Mouse (Mus musculus): ENCODE results near the gene Cldn2. TPM values are rescaled to one million over a fixed set of nuclear protein-coding genes. Genes with fewer than 3 reads are reported as not detected.
"Not testable (repeated sequence)": the region's sequence is repeated elsewhere in the genome, so short reads cannot be mapped to it uniquely, and the experiment has no call there.

The Cldn2 gene
- 0.04 TPM in 1 of 2 replicates, not detected in the other for polyA plus RNA-seq (2012; rRNA removed)

DNA sequence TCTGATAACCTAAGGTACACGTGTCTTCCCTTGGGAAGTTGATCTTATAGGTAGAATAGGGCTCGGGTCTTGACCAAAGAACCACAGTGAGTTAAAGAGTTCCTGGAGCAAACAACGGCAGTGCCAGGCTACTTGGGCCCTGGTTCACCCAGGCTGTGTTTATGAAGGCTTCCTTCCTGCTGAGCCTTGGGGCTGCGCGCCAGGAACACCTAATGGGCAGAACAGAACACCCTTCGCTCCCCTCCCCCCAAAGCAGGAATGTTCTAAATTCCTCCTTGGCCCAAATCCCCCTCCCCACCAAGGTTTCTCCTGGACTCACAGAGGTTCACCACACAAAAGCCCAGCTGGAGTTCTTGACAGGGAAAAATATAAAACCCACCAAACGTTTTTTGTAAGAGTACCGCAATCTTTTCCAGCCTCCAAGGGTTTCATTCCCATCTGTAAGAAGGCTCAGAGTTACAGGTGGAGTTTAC lies at the start of gene Cldn2:
Gene Cldn2 (plus strand): TSS at position 423 of the 473 bp plus-strand sequence.
- Histone ChIP-seq H3K27me3 (ENCODE audit: control insufficient read depth, insufficient read depth, low read length) (no peaks in the 10 kb centered on the region), H3K27ac (ENCODE audit: insufficient read depth, low read length) (no peak within 1 kb of the TSS), H3K4me1 (ENCODE audit: control insufficient read depth, insufficient read depth, insufficient read length) (no peaks in the 10 kb centered on the region), H3K36me3 (ENCODE audit: control insufficient read depth, insufficient read depth, low read length) (no peaks in the 10 kb centered on the region), H3K4me3 (ENCODE audit: extremely low read depth, insufficient read depth, insufficient read length) (no peak within 1 kb of the TSS)
- TF ChIP-seq POLR2A (IDR thresholded peaks at IDR 0.05; ENCODE audit: low read depth, low read length) (no peak), CTCF (IDR thresholded peaks at IDR 0.05; ENCODE audit: extremely low read depth, insufficient read depth, insufficient read length, insufficient replicate concordance) (no peak)
- no peak for DNase-seq (ENCODE audit: low read depth in 1 of 2, low spot score in 2 of 2)
- WGBS, result 79% methylated on average over 8 of the region's 8 CpGs

DNA sequence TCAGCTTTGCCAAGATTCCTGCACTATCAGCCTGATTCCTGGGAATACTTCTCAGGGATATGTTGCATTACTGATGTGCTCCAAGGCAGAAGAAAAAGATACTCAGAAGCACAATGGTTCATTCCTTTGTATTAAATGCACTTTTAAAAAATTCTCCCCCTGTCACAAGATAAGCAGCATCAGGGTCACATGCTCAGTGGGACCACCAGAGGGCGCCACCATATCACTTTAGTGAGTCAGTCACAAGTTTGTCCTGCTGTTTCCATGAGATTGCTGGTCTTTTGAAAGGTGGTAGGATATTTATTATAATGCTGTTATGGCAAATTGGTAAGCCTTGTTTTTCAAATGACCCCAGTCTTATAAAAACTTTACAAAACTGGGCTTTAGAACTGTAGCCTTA lies 48.8 kb upstream of the Cldn2 start:
- Histone ChIP-seq H3K4me1 (ENCODE audit: control insufficient read depth, insufficient read depth, insufficient read length) (no peaks in the 10 kb centered on the region), H3K36me3 (ENCODE audit: control insufficient read depth, insufficient read depth, low read length) (no peaks in the 10 kb centered on the region), H3K4me3 (ENCODE audit: extremely low read depth, insufficient read depth, insufficient read length) (no peak overlapping the region), H3K27ac (ENCODE audit: insufficient read depth, low read length) (no peak overlapping the region), H3K27me3 (ENCODE audit: control insufficient read depth, insufficient read depth, low read length) (no peaks in the 10 kb centered on the region)
- peak in 1 of 2 experiments; percentile 16 for DNase-seq (ENCODE audit: low read depth in 1 of 2, low spot score in 2 of 2)
- 0% methylated on average over 1 of the region's 1 CpGs for WGBS
- TF ChIP-seq CTCF (IDR thresholded peaks at IDR 0.05; ENCODE audit: extremely low read depth, insufficient read depth, insufficient read length, insufficient replicate concordance) (peak; percentile 31; the same call in 1 of the 2 replicates), POLR2A (IDR thresholded peaks at IDR 0.05; ENCODE audit: low read depth, low read length) (no peak)

DNA sequence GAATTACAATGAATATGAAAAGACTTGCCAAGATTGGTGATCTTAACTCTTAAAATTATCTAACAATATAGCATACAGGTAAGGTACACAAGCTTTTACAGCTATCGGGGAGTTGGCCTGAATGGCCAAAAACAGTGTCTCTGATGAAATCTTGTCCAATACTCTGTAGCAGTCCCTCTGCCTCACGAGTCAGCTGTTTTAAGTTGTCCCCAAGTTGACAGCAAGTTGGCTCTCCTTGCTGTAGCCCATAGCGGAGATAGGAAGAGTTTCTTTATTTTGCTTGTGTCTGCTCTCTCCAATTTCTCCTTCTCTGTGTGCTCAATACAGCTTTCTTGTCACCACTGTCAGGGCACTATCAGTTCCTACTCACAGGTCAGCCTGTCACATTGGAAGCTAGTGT lies 42.0 kb upstream of the Cldn2 start:
- WGBS, result 75% methylated on average over 3 of the region's 3 CpGs
- H3K27me3 ChIP-seq (ENCODE audit: control insufficient read depth, insufficient read depth, low read length); H3K4me3 ChIP-seq (ENCODE audit: extremely low read depth, insufficient read depth, insufficient read length); H3K4me1 ChIP-seq (ENCODE audit: control insufficient read depth, insufficient read depth, insufficient read length); DNase-seq (ENCODE audit: low read depth in 1 of 2, low spot score in 2 of 2); H3K36me3 ChIP-seq (ENCODE audit: control insufficient read depth, insufficient read depth, low read length); H3K27ac ChIP-seq (ENCODE audit: insufficient read depth, low read length): not testable (repeated sequence)

DNA sequence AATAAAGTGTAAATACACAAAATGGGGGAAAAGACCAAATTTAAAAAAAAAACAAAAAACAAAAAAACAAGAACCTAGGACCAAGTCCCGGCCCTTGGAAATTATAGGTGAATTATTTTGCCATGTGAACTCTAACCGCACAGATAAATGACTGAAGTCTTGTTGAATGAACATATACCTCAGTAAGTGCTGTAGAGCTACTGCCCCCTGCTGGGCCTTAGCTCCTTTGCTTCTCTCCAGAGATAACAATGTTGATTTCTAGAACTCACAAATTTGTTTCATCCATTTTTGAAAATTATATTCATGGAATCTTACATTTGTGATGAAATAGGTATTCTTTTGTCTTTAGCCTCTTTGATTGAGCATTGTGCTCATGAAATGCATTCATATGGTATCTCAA lies 38.1 kb upstream of the Cldn2 start:
- H3K27me3 ChIP-seq (ENCODE audit: control insufficient read depth, insufficient read depth, low read length), result no peaks in the 10 kb centered on the region
- H3K27ac ChIP-seq (ENCODE audit: insufficient read depth, low read length), result no peak overlapping the region
- no peak for DNase-seq (ENCODE audit: low read depth in 1 of 2, low spot score in 2 of 2)
- no peaks in the 10 kb centered on the region for H3K4me1 ChIP-seq (ENCODE audit: control insufficient read depth, insufficient read depth, insufficient read length)
- WGBS, result 81% methylated on average over 2 of the region's 2 CpGs
- no peaks in the 10 kb centered on the region for H3K36me3 ChIP-seq (ENCODE audit: control insufficient read depth, insufficient read depth, low read length)
- H3K4me3 ChIP-seq (ENCODE audit: extremely low read depth, insufficient read depth, insufficient read length), result no peak overlapping the region
- TF ChIP-seq POLR2A (IDR thresholded peaks at IDR 0.05; ENCODE audit: low read depth, low read length), result no peak
- TF ChIP-seq CTCF (IDR thresholded peaks at IDR 0.05; ENCODE audit: extremely low read depth, insufficient read depth, insufficient read length, insufficient replicate concordance), result 0 out of 2 replicates have a peak, but pooled peaks have one; percentile 10

DNA sequence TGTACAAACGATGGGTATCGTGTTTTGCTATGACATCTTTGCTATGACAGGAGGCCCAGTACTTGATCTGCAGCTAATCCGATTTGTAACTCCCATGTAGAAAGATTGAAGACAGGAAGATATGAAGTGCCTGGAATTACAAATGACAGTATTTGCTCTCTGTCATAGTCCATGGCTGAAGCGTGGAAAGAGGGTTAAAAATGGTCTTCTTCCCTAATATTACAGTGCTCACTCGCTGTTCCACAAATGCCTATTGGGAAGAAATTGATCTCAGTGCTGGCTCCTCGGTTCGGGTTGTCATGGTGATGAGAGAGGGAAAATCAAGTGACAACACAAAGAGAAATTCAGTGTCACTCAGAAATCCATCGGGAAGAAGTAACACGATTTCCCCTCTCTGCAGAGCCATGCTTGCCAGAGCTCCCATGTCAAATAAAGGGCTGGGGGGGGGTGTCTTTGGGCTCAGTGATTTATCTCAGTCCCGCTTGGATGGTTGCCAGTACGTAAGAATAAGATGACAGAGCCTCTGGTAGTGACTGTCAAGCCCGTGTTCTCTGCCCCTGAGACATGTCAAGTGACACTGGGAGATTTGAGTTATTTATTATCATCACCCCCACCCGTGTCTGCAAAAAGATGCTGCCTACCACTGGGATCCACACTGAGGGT lies 30.5 kb upstream of the Cldn2 start:
- no peak for DNase-seq (ENCODE audit: low read depth in 1 of 2, low spot score in 2 of 2)
- no peak for TF ChIP-seq POLR2A (IDR thresholded peaks at IDR 0.05; ENCODE audit: low read depth, low read length)
- TF ChIP-seq CTCF (IDR thresholded peaks at IDR 0.05; ENCODE audit: extremely low read depth, insufficient read depth, insufficient read length, insufficient replicate concordance), result no peak
- Histone ChIP-seq H3K27ac (ENCODE audit: insufficient read depth, low read length) (no peak overlapping the region), H3K4me1 (ENCODE audit: control insufficient read depth, insufficient read depth, insufficient read length) (no peaks in the 10 kb centered on the region), H3K36me3 (ENCODE audit: control insufficient read depth, insufficient read depth, low read length) (no peaks in the 10 kb centered on the region), H3K27me3 (ENCODE audit: control insufficient read depth, insufficient read depth, low read length) (no peaks in the 10 kb centered on the region), H3K4me3 (ENCODE audit: extremely low read depth, insufficient read depth, insufficient read length) (no peak overlapping the region)
- WGBS, result 79% methylated on average over 13 of the region's 13 CpGs

DNA sequence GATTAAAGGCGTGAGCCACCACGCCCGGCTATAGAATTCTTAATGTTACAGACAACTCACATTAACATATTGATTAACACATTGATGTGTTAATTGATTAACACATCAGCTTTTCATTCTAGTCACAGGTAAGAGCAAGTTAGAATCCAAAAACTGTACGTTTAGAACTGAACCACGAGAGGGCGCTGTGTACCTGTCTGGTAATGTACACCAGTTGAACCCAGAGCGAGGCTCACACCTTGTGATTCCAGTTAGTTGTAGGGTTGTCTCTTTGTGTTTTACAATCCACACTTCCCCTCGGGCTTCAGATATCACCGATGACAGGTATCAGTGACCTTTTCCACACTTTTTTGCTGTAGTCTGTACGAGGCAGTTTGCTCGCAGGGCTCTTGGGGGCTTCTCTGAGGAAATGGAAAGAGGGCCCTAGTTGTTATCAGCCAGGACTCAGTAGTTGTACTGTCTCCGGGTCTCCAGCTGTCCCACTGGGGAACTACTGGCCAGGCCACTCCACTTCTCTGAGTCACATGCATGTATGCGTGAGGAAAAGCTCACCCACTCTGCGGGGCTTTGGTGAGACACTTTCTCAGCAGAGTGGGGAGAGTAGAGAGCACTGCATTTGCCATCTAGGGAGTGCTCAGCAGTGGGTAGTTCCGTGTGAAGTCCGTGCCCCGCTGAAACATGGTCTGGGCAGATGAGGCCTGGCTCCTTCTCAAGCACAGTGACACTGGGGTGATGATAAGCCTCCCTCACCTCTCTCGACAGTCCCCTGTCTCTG lies 26.1 kb upstream of the Cldn2 start:
- DNase-seq (ENCODE audit: low read depth in 1 of 2, low spot score in 2 of 2), result peak in 1 of 2 experiments; percentile 5
- WGBS, result 38% methylated on average over 18 of the region's 18 CpGs
- no peaks in the 10 kb centered on the region for H3K27me3 ChIP-seq (ENCODE audit: control insufficient read depth, insufficient read depth, low read length)
- no peak overlapping the region for H3K4me3 ChIP-seq (ENCODE audit: extremely low read depth, insufficient read depth, insufficient read length)
- no peaks in the 10 kb centered on the region for H3K36me3 ChIP-seq (ENCODE audit: control insufficient read depth, insufficient read depth, low read length)
- TF ChIP-seq POLR2A (IDR thresholded peaks at IDR 0.05; ENCODE audit: low read depth, low read length) (no peak), CTCF (IDR thresholded peaks at IDR 0.05; ENCODE audit: extremely low read depth, insufficient read depth, insufficient read length, insufficient replicate concordance) (no peak)
- H3K4me1 ChIP-seq (ENCODE audit: control insufficient read depth, insufficient read depth, insufficient read length), result no peaks in the 10 kb centered on the region
- H3K27ac ChIP-seq (ENCODE audit: insufficient read depth, low read length), result no peak overlapping the region
